Mouse (Mus musculus) liver, embryonic 15.5 days (tissue): ENCODE results near the gene Ap1s2. TPM values are rescaled to one million over a fixed set of nuclear protein-coding genes. Genes with fewer than 3 reads are reported as not detected.

Source experiments
- ATAC-seq: fragments of 200-750 bp; cut with Nextera tagmentation; 2 replicates; pipeline ENCODE4 v1.8.0; 2017; ENCODE audit warnings: moderate number of reproducible peaks, mild to moderate bottlenecking, moderate library complexity; ENCODE audit not compliant: insufficient read depth
- H3K27ac ChIP-seq: fragments of 300-500 bp; sonication (generic); replicated peaks from 2 replicates; pipeline ENCODE4 v1.5.1; 2015; ENCODE audit warnings: mild to moderate bottlenecking, inconsistent platforms
- H3K27me3 ChIP-seq: fragments of 300-500 bp; sonication (generic); 2 replicates; pipeline ENCODE4 v1.6.1; 2015; ENCODE audit warnings: mild to moderate bottlenecking, inconsistent platforms
- H3K36me3 ChIP-seq: fragments of 300-500 bp; sonication (generic); replicated peaks from 2 replicates; pipeline ENCODE4 v1.6.1; 2015; ENCODE audit warnings: moderate library complexity, mild to moderate bottlenecking, inconsistent platforms
- H3K4me1 ChIP-seq: fragments of 300-500 bp; sonication (generic); replicated peaks from 2 replicates; pipeline ENCODE4 v1.6.1; 2015; ENCODE audit warnings: inconsistent platforms
- H3K4me2 ChIP-seq: fragments of 300-500 bp; sonication (generic); 2 replicates; pipeline ENCODE4 v1.6.1; 2015; ENCODE audit warnings: moderate library complexity, mild to moderate bottlenecking, inconsistent platforms
- H3K4me3 ChIP-seq: fragments of 300-500 bp; sonication (generic); replicated peaks from 2 replicates; pipeline ENCODE4 v1.5.1; 2015; ENCODE audit warnings: mild to moderate bottlenecking, inconsistent platforms
- H3K9ac ChIP-seq: fragments of 300-500 bp; sonication (generic); 2 replicates; pipeline ENCODE4 v1.6.1; 2015; ENCODE audit warnings: moderate library complexity, mild to moderate bottlenecking, inconsistent platforms
- H3K9me3 ChIP-seq: fragments of 300-500 bp; sonication (generic); replicated peaks from 2 replicates; pipeline ENCODE4 v1.6.1; 2016; ENCODE audit warnings: inconsistent platforms
- WGBS: fragments of 180-500 bp; shearing (Covaris S2); methylation state at CpG from one replicate; pipeline ENCODE4 v1.1.7; 2015; ENCODE audit warnings: mixed read lengths; ENCODE audit not compliant: insufficient replicate concordance; 5-methylcytosine and 5-hydroxymethylcytosine counted together
- polyA plus RNA-seq: library from polyadenylated mRNA; unstranded; fragments of >200 nt; fragmentation: Nextera tagmentation; extraction: Ambion mirVana; gene quantifications from 2 replicates; pipeline ENCODE4 v1.2.1, GENCODE M21; 2015

Ap1s2 gene
- polyA plus RNA-seq: 5.0 and 5.5 TPM in 2 replicates

GRCm38 (mm10) chrX:163908337-163909250 lies at the start of gene Ap1s2:
Ap1s2 (plus strand) TSS chrX:163909017.
- ATAC-seq: peak; percentile 100
- peak within 1 kb of the TSS; percentile 70 for H3K4me3 ChIP-seq
- peaks cover 27% of the 10 kb centered on the region for H3K27me3 ChIP-seq
- H3K36me3 ChIP-seq: no peaks in the 10 kb centered on the region
- H3K27ac ChIP-seq: peak within 1 kb of the TSS; percentile 77
- H3K9ac ChIP-seq: peak within 1 kb of the TSS; percentile 63
- peak within 1 kb of the TSS; percentile 92 for H3K4me2 ChIP-seq
- H3K4me1 ChIP-seq: peaks cover 6% of the 10 kb centered on the region; the same call in 1 of the 2 replicates
- 13% methylated on average over 80 of the region's 80 CpGs for WGBS
- no peaks in the 10 kb centered on the region for H3K9me3 ChIP-seq

- H3K27me3 ChIP-seq: no peaks in the 10 kb centered on the region
- no peak for ATAC-seq
- no peak overlapping the region for H3K9ac ChIP-seq
- no peaks in the 10 kb centered on the region for H3K4me1 ChIP-seq
- no peaks in the 10 kb centered on the region for H3K9me3 ChIP-seq
- WGBS: 58% methylated on average over 5 of the region's 5 CpGs
- H3K4me2 ChIP-seq: no peak overlapping the region
- H3K27ac ChIP-seq: no peak overlapping the region
- no peaks in the 10 kb centered on the region for H3K36me3 ChIP-seq
- H3K4me3 ChIP-seq: no peak overlapping the region
Observed at GRCm38 (mm10) chrX:163867711-163868379, 41.0 kb upstream of the Ap1s2 start.

- 62% methylated on average over 11 of the region's 11 CpGs for WGBS
- no peak overlapping the region for H3K9ac ChIP-seq
Observed at GRCm38 (mm10) chrX:163868659-163869278, 40.0 kb upstream of the Ap1s2 start.

GRCm38 (mm10) chrX:163875932-163876331 lies 32.9 kb upstream of the Ap1s2 start:
- Histone ChIP-seq H3K9ac (no peak overlapping the region), H3K4me1 (no peaks in the 10 kb centered on the region), H3K27me3 (no peaks in the 10 kb centered on the region), H3K4me2 (no peak overlapping the region), H3K36me3 (no peaks in the 10 kb centered on the region), H3K4me3 (no peak overlapping the region), H3K27ac (no peak overlapping the region), H3K9me3 (no peaks in the 10 kb centered on the region)
- WGBS: 53% methylated on average over 3 of the region's 3 CpGs
- ATAC-seq: no peak

More at GRCm38 (mm10) chrX:163868659-163869278, 40.0 kb upstream of the Ap1s2 start:
- H3K36me3 ChIP-seq: no peaks in the 10 kb centered on the region
- H3K4me3 ChIP-seq: no peak overlapping the region
- H3K27me3 ChIP-seq: no peaks in the 10 kb centered on the region
- no peaks in the 10 kb centered on the region for H3K9me3 ChIP-seq
- H3K4me2 ChIP-seq: no peak overlapping the region
- H3K4me1 ChIP-seq: no peaks in the 10 kb centered on the region
- H3K27ac ChIP-seq: no peak overlapping the region
- no peak for ATAC-seq

- no peaks in the 10 kb centered on the region for H3K27me3 ChIP-seq
- no peak for ATAC-seq
- H3K27ac ChIP-seq: no peak overlapping the region
- no peak overlapping the region for H3K4me3 ChIP-seq
- H3K9ac ChIP-seq: no peak overlapping the region
- H3K9me3 ChIP-seq: no peaks in the 10 kb centered on the region
- H3K4me1 ChIP-seq: no peaks in the 10 kb centered on the region
- H3K36me3 ChIP-seq: no peaks in the 10 kb centered on the region
- WGBS: 46% methylated on average over 4 of the region's 4 CpGs
- no peak overlapping the region for H3K4me2 ChIP-seq
Observed at GRCm38 (mm10) chrX:163876636-163877035, 32.2 kb upstream of the Ap1s2 start.

- H3K4me3 ChIP-seq: no peak overlapping the region
- H3K27ac ChIP-seq: no peak overlapping the region
- no peaks in the 10 kb centered on the region for H3K27me3 ChIP-seq
- H3K4me1 ChIP-seq: no peaks in the 10 kb centered on the region
- 40% methylated on average over 6 of the region's 6 CpGs for WGBS
- no peaks in the 10 kb centered on the region for H3K9me3 ChIP-seq
- H3K4me2 ChIP-seq: no peak overlapping the region
- H3K9ac ChIP-seq: no peak overlapping the region
- H3K36me3 ChIP-seq: no peaks in the 10 kb centered on the region
- no peak for ATAC-seq
Observed at GRCm38 (mm10) chrX:163879039-163879438, 29.8 kb upstream of the Ap1s2 start.

- Histone ChIP-seq H3K4me1 (no peaks in the 10 kb centered on the region), H3K36me3 (no peaks in the 10 kb centered on the region), H3K9me3 (no peaks in the 10 kb centered on the region), H3K27ac (no peak overlapping the region), H3K4me3 (no peak overlapping the region), H3K4me2 (no peak overlapping the region), H3K9ac (no peak overlapping the region), H3K27me3 (no peaks in the 10 kb centered on the region)
- no peak for ATAC-seq
- 28% methylated on average over 5 of the region's 5 CpGs for WGBS
Observed at GRCm38 (mm10) chrX:163879461-163879860, 29.4 kb upstream of the Ap1s2 start.

- 76% methylated on average over 4 of the region's 4 CpGs for WGBS
- no peaks in the 10 kb centered on the region for H3K36me3 ChIP-seq
- H3K9me3 ChIP-seq: no peaks in the 10 kb centered on the region
- H3K27ac ChIP-seq: no peak overlapping the region
- no peaks in the 10 kb centered on the region for H3K4me1 ChIP-seq
- no peak overlapping the region for H3K4me2 ChIP-seq
- no peaks in the 10 kb centered on the region for H3K27me3 ChIP-seq
- no peak for ATAC-seq
- no peak overlapping the region for H3K4me3 ChIP-seq
- H3K9ac ChIP-seq: no peak overlapping the region
Observed at GRCm38 (mm10) chrX:163885539-163885981, 23.3 kb upstream of the Ap1s2 start.

- Histone ChIP-seq H3K27ac (no peak overlapping the region), H3K4me1 (no peaks in the 10 kb centered on the region), H3K27me3 (no peaks in the 10 kb centered on the region), H3K36me3 (no peaks in the 10 kb centered on the region), H3K4me2 (no peak overlapping the region), H3K9ac (no peak overlapping the region), H3K9me3 (no peaks in the 10 kb centered on the region), H3K4me3 (no peak overlapping the region)
- 8% methylated on average over 1 of the region's 1 CpGs for WGBS
- ATAC-seq: no peak
Observed at GRCm38 (mm10) chrX:163897354-163897753, 11.5 kb upstream of the Ap1s2 start.

GRCm38 (mm10) chrX:163899431-163900020 lies 9.3 kb upstream of the Ap1s2 start:
- Histone ChIP-seq H3K36me3 (no peaks in the 10 kb centered on the region), H3K9me3 (no peaks in the 10 kb centered on the region), H3K4me3 (no peak overlapping the region), H3K27me3 (no peaks in the 10 kb centered on the region), H3K27ac (no peak overlapping the region), H3K4me2 (no peak overlapping the region), H3K4me1 (no peaks in the 10 kb centered on the region), H3K9ac (no peak overlapping the region)
- WGBS: 42% methylated on average over 5 of the region's 5 CpGs
- no peak for ATAC-seq
